Mouse (Mus musculus) lung, postnatal 14 days (tissue): ENCODE data around the gene Cox5b.
"Not testable (repeated sequence)": the region's sequence is repeated elsewhere in the genome, so short reads cannot be mapped to it uniquely, and the experiment has no call there.

Experiments
- DNase-seq: peaks from one replicate; pipeline ENCODE4 v3.0.0; 2021

Cox5b gene

GRCm38 (mm10) chr1:36691271-36692155 is at the start of gene Cox5b:
Gene Cox5b, plus strand, starts transcription at chr1:36691449.
- DNase-seq: peak; percentile 98

DNA sequence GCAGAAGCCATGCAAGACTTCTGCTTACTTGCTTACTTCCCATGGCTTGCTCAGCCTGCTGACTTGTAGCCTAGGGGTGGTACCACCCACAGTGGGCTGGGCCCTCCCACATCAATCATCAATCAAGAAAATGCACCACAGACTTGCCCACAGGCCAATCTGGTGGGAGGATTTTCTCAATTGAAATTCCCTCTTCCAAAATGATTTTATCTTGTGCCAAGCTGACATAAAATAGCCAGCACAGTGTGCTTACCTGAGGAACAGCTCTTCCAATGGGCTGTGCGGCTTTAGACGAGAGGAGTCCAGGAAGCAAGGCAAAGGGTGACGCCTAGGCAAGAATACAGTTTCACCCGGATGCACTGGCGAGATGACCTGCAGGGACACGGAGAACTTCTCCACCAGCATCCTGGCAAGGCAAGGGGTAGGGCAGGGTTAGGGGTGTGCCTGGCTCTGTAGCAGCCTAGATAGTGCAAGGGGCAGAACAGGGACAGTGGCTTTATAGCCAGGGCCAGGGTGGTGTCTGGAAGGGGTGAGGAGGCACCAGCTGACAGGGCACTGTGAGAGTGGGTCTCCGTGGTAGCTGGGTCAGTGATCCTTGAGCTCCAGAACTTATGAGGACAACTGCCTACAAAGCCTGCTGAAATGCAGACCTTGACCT is 47.2 kb upstream of the Cox5b start:
- no peak for DNase-seq

DNA sequence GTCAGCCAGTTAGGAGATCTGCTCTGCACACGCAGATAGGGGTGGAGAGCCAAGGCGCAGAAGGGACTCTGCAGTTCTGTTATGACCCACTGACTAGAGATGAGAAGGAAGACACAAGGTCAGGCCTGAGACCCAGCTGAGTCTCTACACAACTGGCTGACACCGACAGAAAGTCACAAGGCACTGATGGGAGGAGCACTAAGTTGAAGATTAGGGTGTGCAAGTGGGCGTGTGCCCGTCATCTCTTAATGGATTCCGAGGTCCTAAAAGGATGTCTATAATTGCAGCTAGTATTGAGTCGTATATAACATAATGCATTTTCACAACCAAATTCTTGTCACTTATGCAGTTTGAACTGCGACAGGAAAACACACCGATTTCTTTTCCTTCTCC is 46.6 kb upstream of the Cox5b start:
- DNase-seq: no peak

GRCm38 (mm10) chr1:36646285-36646684 is 45.0 kb upstream of the Cox5b start:
- DNase-seq: no peak

GRCm38 (mm10) chr1:36647631-36648030 is 43.6 kb upstream of the Cox5b start:
- DNase-seq: no peak

- no peak for DNase-seq
These were observed 36.2 kb upstream of the Cox5b start for GRCm38 (mm10) chr1:36655039-36655438.

DNA sequence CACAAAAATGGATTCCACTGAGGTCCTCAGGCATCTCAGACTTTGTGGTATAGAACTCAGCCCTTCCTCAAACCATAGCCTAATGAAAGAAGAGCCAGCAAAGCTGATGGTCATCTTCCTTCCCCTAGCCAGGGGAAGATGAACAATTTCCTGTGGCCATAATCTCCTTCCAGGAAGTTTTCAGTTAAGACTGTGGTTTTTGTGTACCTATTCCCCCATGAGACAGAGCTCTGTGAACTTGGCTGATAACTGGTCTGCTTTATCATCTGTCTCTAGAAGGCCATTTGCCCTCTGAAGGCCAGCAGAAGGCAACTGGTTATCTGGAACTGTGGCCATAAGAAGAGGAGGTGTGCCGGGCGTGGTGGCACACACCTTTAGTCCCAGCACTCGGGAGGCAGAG is 35.0 kb upstream of the Cox5b start:
- no peak for DNase-seq

DNA sequence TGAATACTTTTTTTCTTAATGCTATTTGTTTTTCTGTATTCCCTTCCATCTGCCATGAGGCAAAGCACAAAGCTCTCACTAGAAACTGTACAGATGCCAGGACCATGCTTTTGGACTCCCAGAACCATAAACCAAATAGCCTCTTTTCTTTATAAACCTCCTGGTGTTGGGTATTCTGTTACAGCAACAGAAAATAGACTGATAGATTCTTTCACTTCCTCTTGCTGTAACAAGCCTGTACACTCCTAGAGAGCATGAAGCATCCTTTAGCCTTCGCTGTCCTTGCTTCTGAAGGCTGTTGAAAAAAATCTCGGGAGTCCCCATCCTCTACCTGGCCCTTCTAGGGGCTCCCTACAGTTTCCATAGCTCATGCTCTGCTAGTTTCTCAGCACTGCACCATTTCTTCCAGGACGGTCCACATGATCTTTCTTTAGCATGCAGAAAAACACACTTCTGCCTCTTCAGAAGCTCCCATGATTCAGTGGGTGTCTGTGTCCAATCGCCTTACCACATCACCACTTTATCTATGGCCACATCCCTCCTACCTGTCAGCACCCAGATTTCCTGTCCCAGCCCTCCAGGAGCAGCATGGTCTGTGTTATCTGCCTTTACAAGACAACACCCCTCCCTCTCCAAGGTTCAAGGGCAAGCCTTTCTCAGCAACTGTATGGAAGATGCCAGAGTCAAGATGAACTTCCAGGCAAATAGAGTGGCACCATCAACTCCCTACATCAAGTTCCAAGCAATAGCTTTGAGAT is 33.4 kb upstream of the Cox5b start:
- no peak for DNase-seq

DNA sequence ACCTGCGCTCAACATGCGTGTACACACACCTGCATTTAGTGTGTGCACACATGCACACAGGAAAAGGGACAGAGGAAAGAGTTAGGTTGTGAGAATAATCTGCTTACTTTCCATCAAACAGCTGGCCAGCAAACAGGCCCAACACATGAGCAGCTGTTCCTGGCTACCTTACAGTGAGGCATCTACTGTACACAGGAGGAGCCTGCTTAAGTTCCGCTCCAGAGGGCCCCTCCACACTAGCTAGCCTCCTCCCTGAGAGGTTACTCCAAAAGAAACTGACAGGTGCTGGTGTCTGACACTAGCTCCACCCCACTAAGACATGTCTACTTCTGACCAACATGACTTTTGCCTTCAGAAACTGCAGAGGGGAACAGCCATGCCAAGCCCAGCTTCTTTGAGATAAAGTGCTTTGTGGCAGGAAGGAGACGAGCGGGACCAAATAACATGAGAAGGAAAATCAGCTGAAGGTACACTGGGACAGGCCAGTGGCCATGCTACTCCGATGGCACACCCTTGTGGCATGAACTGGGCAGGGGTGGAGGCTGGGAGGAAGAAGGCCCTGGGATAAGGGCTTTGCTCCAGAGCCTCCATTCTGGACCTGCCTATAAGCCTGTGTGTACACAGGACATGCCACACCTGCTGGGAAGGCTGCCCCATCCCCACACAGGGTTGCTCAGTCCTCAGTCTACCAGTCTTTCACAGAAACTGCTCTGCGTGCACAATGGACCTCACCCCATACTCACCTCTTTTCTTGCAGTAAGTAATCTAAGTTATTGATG is 32.4 kb upstream of the Cox5b start:
- DNase-seq: no peak

GRCm38 (mm10) chr1:36664457-36664856 is 26.8 kb upstream of the Cox5b start:
- DNase-seq: peak; percentile 36

DNA sequence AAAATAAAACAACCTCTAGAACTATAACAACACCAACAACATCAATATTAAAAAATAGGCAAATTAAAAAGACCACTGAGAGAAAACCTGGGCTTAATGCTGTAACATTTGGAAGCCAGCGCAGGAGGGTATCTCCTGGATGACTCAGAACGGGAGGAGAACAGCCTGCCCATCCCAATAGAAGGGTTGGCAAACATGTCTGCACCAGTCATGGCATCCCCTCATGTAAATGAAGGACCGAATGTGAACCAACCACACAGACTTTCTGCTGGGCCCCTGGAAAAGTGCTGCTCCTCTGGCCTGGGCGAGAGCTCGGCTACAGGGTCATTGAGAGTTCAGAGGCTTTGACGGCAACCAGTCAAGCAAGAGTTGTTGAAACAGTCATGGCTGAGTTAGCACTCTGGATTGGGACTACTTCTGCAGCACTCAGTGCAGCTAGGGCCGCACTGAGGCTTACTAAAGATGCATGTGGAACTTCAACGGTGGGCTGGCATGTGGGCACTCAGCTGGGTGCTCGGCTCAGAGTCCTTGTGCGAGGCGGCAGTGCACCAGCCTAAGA is 26.0 kb upstream of the Cox5b start:
- no peak for DNase-seq

GRCm38 (mm10) chr1:36665934-36666333 is 25.3 kb upstream of the Cox5b start:
- no peak for DNase-seq

GRCm38 (mm10) chr1:36668007-36668406 is 23.2 kb upstream of the Cox5b start:
- DNase-seq: not testable (repeated sequence)

- DNase-seq: no peak
These were observed 21.0 kb upstream of the Cox5b start for GRCm38 (mm10) chr1:36670256-36670655.

GRCm38 (mm10) chr1:36671260-36671659 is 20.0 kb upstream of the Cox5b start:
- no peak for DNase-seq

DNA sequence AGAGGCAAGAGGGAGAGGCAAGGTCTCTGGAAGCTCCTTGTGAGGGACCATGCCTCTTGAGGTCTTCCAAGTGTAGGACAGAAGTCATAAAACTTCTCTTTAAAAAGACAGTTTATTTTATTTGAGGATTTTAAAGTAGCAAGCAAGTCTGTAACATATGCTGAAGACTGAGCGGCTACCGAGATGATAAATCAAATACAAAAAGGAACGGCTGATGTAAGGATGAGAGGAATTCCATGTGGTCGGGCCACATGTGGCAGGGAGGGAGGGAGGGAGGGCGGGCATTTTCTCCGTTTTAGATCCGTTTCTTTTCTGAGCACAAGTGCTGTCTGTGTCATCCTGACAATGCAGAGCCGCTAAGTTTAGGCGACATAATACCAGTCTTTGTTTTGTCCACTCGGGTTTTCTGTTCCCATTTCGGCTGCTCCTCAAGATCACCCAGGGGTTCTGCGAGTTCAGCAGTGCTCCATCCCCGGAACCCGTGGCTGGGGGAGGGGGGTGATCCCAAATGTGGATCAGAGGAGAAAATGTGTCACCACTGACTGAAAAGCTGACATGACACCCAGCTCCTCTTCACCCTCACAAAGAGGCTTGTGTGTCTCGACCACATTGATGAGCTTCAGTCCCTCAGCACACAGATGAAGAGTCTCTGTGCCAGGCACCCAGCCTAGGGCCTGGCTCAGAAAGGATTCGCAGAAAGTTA is 18.4 kb upstream of the Cox5b start:
- DNase-seq: no peak

DNA sequence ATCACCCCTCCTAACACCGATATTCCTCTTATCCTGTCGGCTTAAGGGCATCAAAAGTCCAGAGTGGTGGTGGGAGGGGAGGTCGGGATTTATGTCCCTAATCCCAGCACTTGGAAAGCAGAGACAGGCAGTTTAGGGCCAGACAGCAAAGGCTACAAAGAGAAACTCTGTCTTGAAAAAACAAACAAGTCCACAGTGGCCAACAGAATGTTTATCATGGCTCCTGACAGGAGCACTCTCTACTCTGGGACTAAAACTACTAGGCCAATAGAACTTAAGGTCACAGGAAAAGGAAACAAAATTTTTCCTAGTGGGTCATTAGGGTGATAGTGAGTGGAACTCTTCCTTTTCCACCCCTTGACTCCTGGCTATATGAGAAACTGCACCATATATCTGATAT is 16.3 kb upstream of the Cox5b start:
- DNase-seq: no peak

DNA sequence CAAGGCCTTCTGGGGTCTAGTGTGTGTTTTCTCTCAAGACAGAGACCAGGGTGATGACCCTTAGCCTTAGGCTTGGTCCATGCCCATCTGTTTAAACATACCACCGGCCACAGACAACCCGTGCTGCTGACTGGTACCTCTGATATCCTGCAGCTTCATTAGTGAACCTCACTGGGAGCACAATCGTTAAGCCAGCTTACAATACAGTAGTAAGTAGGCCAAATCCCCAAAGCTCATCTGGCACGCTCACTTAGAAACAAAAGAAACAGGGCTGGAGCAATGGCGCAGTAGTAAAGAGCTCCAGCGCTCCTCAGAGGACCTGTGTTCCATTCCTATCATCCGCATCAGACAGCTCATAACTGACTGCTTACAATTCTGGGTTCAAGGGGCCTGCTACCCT is 10.4 kb upstream of the Cox5b start:
- no peak for DNase-seq

DNA sequence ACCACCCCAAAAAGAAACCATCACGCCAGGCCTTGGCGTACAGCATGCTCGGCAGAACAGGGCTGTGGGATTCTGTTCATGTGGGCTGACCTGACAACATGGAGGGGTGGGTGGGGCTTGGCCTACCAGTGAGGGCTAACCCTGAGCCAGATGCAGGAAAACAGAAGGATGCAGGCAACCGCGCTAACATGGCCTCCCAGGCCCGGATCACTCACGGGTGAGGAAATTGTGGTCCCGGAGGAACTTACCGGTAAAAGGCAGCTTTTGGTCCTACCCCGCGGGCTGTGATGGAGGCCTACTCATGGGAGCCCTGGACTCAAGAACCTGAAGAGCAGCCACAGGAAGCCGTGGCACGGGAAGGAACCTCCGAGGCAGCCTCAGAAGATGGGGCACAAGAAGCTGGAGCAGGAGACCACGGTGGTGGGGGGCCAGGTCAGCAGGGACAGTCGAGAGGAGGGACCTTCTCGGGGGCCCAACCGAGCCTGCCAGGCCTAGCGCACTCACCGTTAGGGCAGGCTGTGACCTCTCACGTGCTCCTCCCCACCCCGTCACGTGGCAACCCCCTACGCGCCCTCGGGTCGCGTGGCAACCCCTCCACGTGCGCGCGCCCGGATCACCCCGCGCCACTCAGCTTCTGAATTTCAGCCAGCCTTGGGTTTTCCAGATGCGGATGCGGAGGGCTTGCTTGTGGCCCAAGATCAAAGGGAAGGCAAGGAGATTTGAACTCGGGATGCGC is 8.5 kb upstream of the Cox5b start, which contains the start of gene Fam178b:
TSS of gene Fam178b (minus strand) at position 564 of the 736 bp plus-strand sequence.
- no peak for DNase-seq

- peak; percentile 83 for DNase-seq
These were observed 7.3 kb upstream of the Cox5b start for GRCm38 (mm10) chr1:36683810-36684467.
